Mouse (Mus musculus) heart, embryonic 15.5 days (tissue): Measurements from ENCODE around the gene Ipo5. TPM values are rescaled to one million over a fixed set of nuclear protein-coding genes. Genes with fewer than 3 reads are reported as not detected.

Source experiments
- ATAC-seq: fragments of 200-750 bp; cut with Nextera tagmentation; replicated peaks from 2 replicates; pipeline ENCODE4 v1.8.0; 2017; ENCODE audit warnings: low read depth, moderate TSS enrichment; ENCODE audit not compliant: insufficient number of reproducible peaks, insufficient read depth, low FRiP score
- H3K27ac ChIP-seq: fragments of 300-500 bp; sonication (generic); 2 replicates; pipeline ENCODE4 v1.5.1; 2015; ENCODE audit warnings: mild to moderate bottlenecking, inconsistent platforms
- H3K27me3 ChIP-seq: fragments of 300-500 bp; sonication (generic); 2 replicates; pipeline ENCODE4 v1.6.1; 2015; ENCODE audit warnings: inconsistent platforms
- H3K36me3 ChIP-seq: fragments of 300-500 bp; sonication (generic); 2 replicates; pipeline ENCODE4 v1.6.1; 2015; ENCODE audit warnings: mild to moderate bottlenecking, inconsistent platforms
- H3K4me1 ChIP-seq: fragments of 300-500 bp; sonication (generic); replicated peaks from 2 replicates; pipeline ENCODE4 v1.6.1; 2015; ENCODE audit warnings: inconsistent platforms
- H3K4me2 ChIP-seq: fragments of 300-500 bp; sonication (generic); 2 replicates; pipeline ENCODE4 v1.6.1; 2015; ENCODE audit warnings: inconsistent platforms, mild to moderate bottlenecking, moderate library complexity
- H3K4me3 ChIP-seq: fragments of 300-500 bp; sonication (generic); 2 replicates; pipeline ENCODE4 v1.5.1; 2015; ENCODE audit warnings: mild to moderate bottlenecking, inconsistent platforms
- H3K9ac ChIP-seq: fragments of 300-500 bp; sonication (generic); 2 replicates; pipeline ENCODE4 v1.6.1; 2015; ENCODE audit warnings: mild to moderate bottlenecking, inconsistent platforms
- H3K9me3 ChIP-seq: fragments of 300-500 bp; sonication (generic); replicated peaks from 2 replicates; pipeline ENCODE4 v1.6.1; 2016; ENCODE audit warnings: inconsistent platforms
- WGBS: fragments of 180-500 bp; shearing (Covaris S2); methylation state at CpG from one replicate; pipeline ENCODE4 v1.1.7; 2015; ENCODE audit warnings: mixed read lengths; 5-methylcytosine and 5-hydroxymethylcytosine counted together
- polyA plus RNA-seq: library from polyadenylated mRNA; unstranded; fragments of >200 nt; fragmentation: Nextera tagmentation; extraction: Ambion mirVana; gene quantifications from 2 replicates; pipeline ENCODE4 v1.2.1, GENCODE M21; 2015

The Ipo5 gene
- polyA plus RNA-seq, result 55.3 and 62.8 TPM in 2 replicates

- Histone ChIP-seq H3K9me3 (no peaks in the 10 kb centered on the region), H3K36me3 (no peaks in the 10 kb centered on the region), H3K9ac (peak within 1 kb of the TSS; percentile 89), H3K4me2 (peak within 1 kb of the TSS; percentile 87), H3K4me3 (peak within 1 kb of the TSS; percentile 82), H3K27me3 (no peaks in the 10 kb centered on the region), H3K27ac (peak within 1 kb of the TSS; percentile 93), H3K4me1 (peaks cover 10% of the 10 kb centered on the region)
- peak; percentile 97 for ATAC-seq
- under 1% methylated on average over 78 of the region's 83 CpGs for WGBS
Measured at GRCm38 (mm10) chr14:120910733-120911324, at the start of gene Ipo5. Gene Ipo5, plus strand, starts transcription at chr14:120911224.

GRCm38 (mm10) chr14:120863205-120863604 is 47.8 kb upstream of the Ipo5 start:
- WGBS, result 75% methylated on average over 3 of the region's 3 CpGs
- peaks cover 5% of the 10 kb centered on the region; the same call in 1 of the 2 replicates for H3K9me3 ChIP-seq
- peaks cover 7% of the 10 kb centered on the region for H3K4me1 ChIP-seq
- H3K27me3 ChIP-seq, result no peaks in the 10 kb centered on the region
- no peak overlapping the region for H3K9ac ChIP-seq
- H3K36me3 ChIP-seq, result no peaks in the 10 kb centered on the region
- no peak overlapping the region for H3K4me2 ChIP-seq
- ATAC-seq, result no peak
- H3K27ac ChIP-seq, result no peak overlapping the region
- no peak overlapping the region for H3K4me3 ChIP-seq

GRCm38 (mm10) chr14:120864896-120865295 is 46.1 kb upstream of the Ipo5 start:
- WGBS, result 74% methylated on average over 4 of the region's 4 CpGs
- no peaks in the 10 kb centered on the region for H3K36me3 ChIP-seq
- H3K27me3 ChIP-seq, result no peaks in the 10 kb centered on the region
- peaks cover 12% of the 10 kb centered on the region for H3K4me1 ChIP-seq
- H3K9ac ChIP-seq, result no peak overlapping the region
- H3K4me2 ChIP-seq, result no peak overlapping the region
- H3K27ac ChIP-seq, result no peak overlapping the region
- H3K4me3 ChIP-seq, result no peak overlapping the region
- no peak for ATAC-seq
- no peaks in the 10 kb centered on the region for H3K9me3 ChIP-seq

- 93% methylated on average over 8 of the region's 8 CpGs for WGBS
- no peaks in the 10 kb centered on the region for H3K9me3 ChIP-seq
- no peaks in the 10 kb centered on the region for H3K36me3 ChIP-seq
- H3K4me3 ChIP-seq, result no peak overlapping the region
- H3K4me1 ChIP-seq, result peaks cover 19% of the 10 kb centered on the region
- no peak overlapping the region for H3K4me2 ChIP-seq
- no peak for ATAC-seq
- H3K9ac ChIP-seq, result no peak overlapping the region
- H3K27ac ChIP-seq, result no peak overlapping the region
- no peaks in the 10 kb centered on the region for H3K27me3 ChIP-seq
Measured at GRCm38 (mm10) chr14:120866573-120866972, 44.5 kb upstream of the Ipo5 start.

GRCm38 (mm10) chr14:120867121-120867520 is 43.9 kb upstream of the Ipo5 start:
- 62% methylated on average over 5 of the region's 5 CpGs for WGBS
- Histone ChIP-seq H3K27me3 (no peaks in the 10 kb centered on the region), H3K27ac (no peak overlapping the region), H3K9me3 (no peaks in the 10 kb centered on the region), H3K9ac (no peak overlapping the region), H3K4me1 (peaks cover 19% of the 10 kb centered on the region), H3K4me3 (no peak overlapping the region), H3K4me2 (no peak overlapping the region), H3K36me3 (no peaks in the 10 kb centered on the region)
- ATAC-seq, result no peak

- peak; percentile 51; the same call in 1 of the 2 replicates for ATAC-seq
Measured at GRCm38 (mm10) chr14:120868494-120868893, 42.5 kb upstream of the Ipo5 start.

GRCm38 (mm10) chr14:120870736-120871135 is 40.3 kb upstream of the Ipo5 start:
- H3K27ac ChIP-seq, result no peak overlapping the region
- 71% methylated on average over 5 of the region's 5 CpGs for WGBS
- no peak for ATAC-seq

More at GRCm38 (mm10) chr14:120868494-120868893, 42.5 kb upstream of the Ipo5 start:
- Histone ChIP-seq H3K27me3 (no peaks in the 10 kb centered on the region), H3K36me3 (no peaks in the 10 kb centered on the region), H3K9ac (no peak overlapping the region), H3K9me3 (no peaks in the 10 kb centered on the region), H3K4me3 (no peak overlapping the region), H3K4me2 (no peak overlapping the region), H3K4me1 (peaks cover 19% of the 10 kb centered on the region), H3K27ac (peak overlapping the region; percentile 17)
- 21% methylated on average over 8 of the region's 8 CpGs for WGBS

GRCm38 (mm10) chr14:120874397-120874796 is 36.6 kb upstream of the Ipo5 start:
- H3K9ac ChIP-seq, result no peak overlapping the region
- 0 out of 2 replicates have a peak overlapping the region, but pooled peaks have one; percentile 70 for H3K27ac ChIP-seq
- H3K4me1 ChIP-seq, result peaks cover 30% of the 10 kb centered on the region
- H3K4me3 ChIP-seq, result no peak overlapping the region
- no peaks in the 10 kb centered on the region for H3K27me3 ChIP-seq
- H3K36me3 ChIP-seq, result no peaks in the 10 kb centered on the region
- ATAC-seq, result 0 out of 2 replicates have a peak, but pooled peaks have one; percentile 37
- H3K9me3 ChIP-seq, result no peaks in the 10 kb centered on the region
- 41% methylated on average over 7 of the region's 7 CpGs for WGBS
- H3K4me2 ChIP-seq, result no peak overlapping the region

More at GRCm38 (mm10) chr14:120870736-120871135, 40.3 kb upstream of the Ipo5 start:
- Histone ChIP-seq H3K4me1 (peaks cover 37% of the 10 kb centered on the region), H3K9ac (no peak overlapping the region), H3K36me3 (no peaks in the 10 kb centered on the region), H3K27me3 (no peaks in the 10 kb centered on the region), H3K9me3 (no peaks in the 10 kb centered on the region), H3K4me3 (no peak overlapping the region), H3K4me2 (no peak overlapping the region)

- Histone ChIP-seq H3K4me2 (peak overlapping the region; percentile 30), H3K27ac (peak overlapping the region; percentile 70), H3K36me3 (no peaks in the 10 kb centered on the region), H3K9ac (no peak overlapping the region), H3K9me3 (no peaks in the 10 kb centered on the region), H3K27me3 (no peaks in the 10 kb centered on the region), H3K4me1 (peaks cover 30% of the 10 kb centered on the region), H3K4me3 (no peak overlapping the region)
- 49% methylated on average over 9 of the region's 9 CpGs for WGBS
- ATAC-seq, result no peak
Measured at GRCm38 (mm10) chr14:120875144-120875543, 35.9 kb upstream of the Ipo5 start.

GRCm38 (mm10) chr14:120875811-120876388 is 35.1 kb upstream of the Ipo5 start:
- H3K27me3 ChIP-seq, result no peaks in the 10 kb centered on the region
- H3K4me2 ChIP-seq, result peak overlapping the region; percentile 30
- no peaks in the 10 kb centered on the region for H3K36me3 ChIP-seq
- peak overlapping the region; percentile 70 for H3K27ac ChIP-seq
- H3K4me3 ChIP-seq, result no peak overlapping the region
- 29% methylated on average over 16 of the region's 16 CpGs for WGBS
- peak; percentile 62; the same call in 1 of the 2 replicates for ATAC-seq
- H3K9me3 ChIP-seq, result no peaks in the 10 kb centered on the region
- H3K4me1 ChIP-seq, result peaks cover 26% of the 10 kb centered on the region
- H3K9ac ChIP-seq, result no peak overlapping the region

GRCm38 (mm10) chr14:120877147-120877546 is 33.9 kb upstream of the Ipo5 start:
- H3K9me3 ChIP-seq, result no peaks in the 10 kb centered on the region
- ATAC-seq, result no peak
- peaks cover 23% of the 10 kb centered on the region for H3K4me1 ChIP-seq
- no peak overlapping the region for H3K27ac ChIP-seq
- H3K4me2 ChIP-seq, result no peak overlapping the region
- 71% methylated on average over 10 of the region's 10 CpGs for WGBS
- no peak overlapping the region for H3K4me3 ChIP-seq
- H3K27me3 ChIP-seq, result no peaks in the 10 kb centered on the region
- H3K36me3 ChIP-seq, result no peaks in the 10 kb centered on the region
- no peak overlapping the region for H3K9ac ChIP-seq

GRCm38 (mm10) chr14:120879026-120879425 is 32.0 kb upstream of the Ipo5 start:
- WGBS, result 92% methylated on average over 2 of the region's 2 CpGs
- H3K9ac ChIP-seq, result no peak overlapping the region
- no peaks in the 10 kb centered on the region for H3K36me3 ChIP-seq
- no peak overlapping the region for H3K4me2 ChIP-seq
- ATAC-seq, result no peak
- H3K4me1 ChIP-seq, result peaks cover 22% of the 10 kb centered on the region
- no peaks in the 10 kb centered on the region for H3K9me3 ChIP-seq
- H3K27me3 ChIP-seq, result no peaks in the 10 kb centered on the region
- no peak overlapping the region for H3K4me3 ChIP-seq
- no peak overlapping the region for H3K27ac ChIP-seq
